Mouse (Mus musculus): Measurements from ENCODE around the gene Lrrc8b.

GRCm38 (mm10) chr5:105494918-105495901 is 79.6 kb downstream of the Lrrc8b start:
- TF ChIP-seq POLR2A (IDR thresholded peaks at IDR 0.05; ENCODE audit: borderline replicate concordance, extremely low read depth, low read depth, low read length) (no peak), CTCF (IDR thresholded peaks at IDR 0.05; ENCODE audit: insufficient read depth, low read length) (peak; percentile 76)

All from lung, adult 2 months (tissue).